Mouse (Mus musculus): ENCODE measurements at regions not wholly inside any gene's neighbourhood (a gene's known extent, or its start where the extent isn't known, plus 50 kb on each side); places are given as distances from the start of the nearest gene placed in this dataset.

DNA sequence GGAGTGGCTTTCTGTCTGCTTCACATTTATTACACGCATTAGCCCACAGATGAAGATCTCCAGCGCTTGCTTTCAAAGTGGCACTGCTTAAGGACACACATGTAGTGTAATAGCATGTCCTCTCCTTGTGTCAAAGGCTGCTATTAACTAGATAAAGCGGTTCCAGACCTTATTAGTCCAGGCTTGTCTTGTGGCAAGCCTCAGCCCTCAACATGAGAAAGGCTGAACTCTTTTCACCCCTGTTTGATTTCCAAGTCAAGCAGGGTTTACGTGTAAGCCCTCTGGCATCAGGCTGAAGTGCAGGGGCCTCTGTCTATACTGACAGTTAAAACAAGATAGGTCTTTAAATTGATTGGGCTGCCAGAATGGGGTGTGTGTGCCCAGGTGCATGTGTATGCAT, 403.7 kb upstream of the Adamts16 start:
- H3K36me3 ChIP-seq (replicated peaks), result no peaks in the 10 kb centered on the region
- no peak overlapping the region for H3K27ac ChIP-seq
- H3K4me1 ChIP-seq, result peaks cover 13% of the 10 kb centered on the region
- H3K27me3 ChIP-seq, result peaks cover 28% of the 10 kb centered on the region
- H3K4me3 ChIP-seq (replicated peaks), result no peak overlapping the region
- no peak overlapping the region for H3K4me2 ChIP-seq
- ATAC-seq (ENCODE audit: low FRiP score), result no peak
- H3K9me3 ChIP-seq, result no peaks in the 10 kb centered on the region
- WGBS, result 87% methylated on average over 4 of the region's 4 CpGs
- H3K9ac ChIP-seq, result no peak overlapping the region

DNA sequence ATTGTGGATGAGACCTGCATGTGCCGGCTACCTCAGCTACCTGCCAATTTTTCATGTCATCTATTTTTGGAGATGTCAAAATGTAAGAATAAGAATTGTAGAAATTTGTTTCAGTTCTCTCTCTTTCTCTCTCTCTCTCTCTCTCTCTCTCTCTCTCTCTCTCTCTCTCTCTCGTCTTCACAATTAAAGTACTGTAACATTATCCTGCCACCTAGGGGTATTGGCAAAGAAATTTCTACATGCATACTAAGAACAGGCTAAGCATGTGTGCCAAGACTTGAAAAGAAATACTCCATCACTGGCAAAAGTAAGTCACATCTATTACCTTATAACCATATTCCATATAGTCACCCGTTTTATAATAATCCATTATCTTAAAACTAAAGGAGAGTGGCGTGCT, 398.2 kb upstream of the Adamts16 start:
- H3K27ac ChIP-seq, result no peak overlapping the region
- no peaks in the 10 kb centered on the region for H3K9me3 ChIP-seq
- H3K27me3 ChIP-seq, result peaks cover 6% of the 10 kb centered on the region; the same call in 1 of the 2 replicates
- no peaks in the 10 kb centered on the region for H3K36me3 ChIP-seq (replicated peaks)
- no peak for ATAC-seq (ENCODE audit: low FRiP score)
- H3K4me3 ChIP-seq (replicated peaks), result no peak overlapping the region
- no peak overlapping the region for H3K4me2 ChIP-seq
- H3K4me1 ChIP-seq, result no peaks in the 10 kb centered on the region
- no peak overlapping the region for H3K9ac ChIP-seq
- WGBS, result 72% methylated on average over 4 of the region's 4 CpGs

DNA sequence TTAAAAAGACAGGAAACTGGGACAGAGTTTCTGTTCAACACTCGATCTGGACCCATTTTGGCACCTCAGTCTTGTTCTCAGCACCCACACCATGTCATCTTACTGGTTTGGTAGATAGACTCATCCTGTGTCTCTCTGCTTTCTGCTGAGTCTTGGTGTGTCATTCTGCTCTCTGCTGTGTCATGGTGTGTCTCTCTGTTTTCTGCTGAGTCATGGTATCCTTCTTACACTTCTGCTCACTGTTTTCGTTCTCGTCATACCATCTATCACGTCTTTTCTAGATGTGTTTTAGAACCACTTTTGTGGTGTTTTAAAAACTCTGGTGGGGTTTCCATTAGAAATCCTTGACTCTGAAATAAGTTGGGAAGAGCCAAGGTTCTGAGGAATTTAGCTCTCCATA, 393.7 kb upstream of the Adamts16 start:
- no peak for ATAC-seq (ENCODE audit: low FRiP score)
- Histone ChIP-seq H3K36me3 (replicated peaks) (no peaks in the 10 kb centered on the region), H3K27ac (no peak overlapping the region), H3K9me3 (no peaks in the 10 kb centered on the region), H3K4me3 (replicated peaks) (no peak overlapping the region), H3K27me3 (no peaks in the 10 kb centered on the region), H3K4me1 (no peaks in the 10 kb centered on the region), H3K9ac (no peak overlapping the region), H3K4me2 (no peak overlapping the region)
- WGBS, result 89% methylated on average over 4 of the region's 4 CpGs

DNA sequence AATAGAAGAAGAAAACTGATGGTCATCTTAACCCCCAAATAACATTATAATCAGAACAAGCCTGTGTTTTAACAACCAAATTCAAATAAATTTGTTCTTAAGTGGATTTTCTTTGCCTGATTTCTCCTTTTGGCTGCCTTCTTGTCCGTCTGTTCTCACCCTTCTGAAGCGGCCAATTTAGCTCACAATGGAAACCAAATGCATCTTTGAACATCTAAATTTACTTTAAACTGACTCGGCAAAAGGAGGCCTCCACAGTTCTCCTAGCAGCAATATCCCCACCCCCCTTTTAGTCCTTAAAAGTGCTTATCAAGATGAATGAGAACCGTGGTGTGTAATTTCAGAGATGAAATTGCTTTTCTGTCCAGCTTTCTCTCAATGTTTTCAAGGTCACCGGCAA, 389.6 kb upstream of the Adamts16 start:
- H3K9ac ChIP-seq, result no peak overlapping the region
- no peaks in the 10 kb centered on the region for H3K27me3 ChIP-seq
- H3K36me3 ChIP-seq (replicated peaks), result no peaks in the 10 kb centered on the region
- no peaks in the 10 kb centered on the region for H3K9me3 ChIP-seq
- H3K27ac ChIP-seq, result no peak overlapping the region
- ATAC-seq (ENCODE audit: low FRiP score), result no peak
- H3K4me2 ChIP-seq, result no peak overlapping the region
- no peak overlapping the region for H3K4me3 ChIP-seq (replicated peaks)
- H3K4me1 ChIP-seq, result no peaks in the 10 kb centered on the region
- 71% methylated on average over 5 of the region's 5 CpGs for WGBS

DNA sequence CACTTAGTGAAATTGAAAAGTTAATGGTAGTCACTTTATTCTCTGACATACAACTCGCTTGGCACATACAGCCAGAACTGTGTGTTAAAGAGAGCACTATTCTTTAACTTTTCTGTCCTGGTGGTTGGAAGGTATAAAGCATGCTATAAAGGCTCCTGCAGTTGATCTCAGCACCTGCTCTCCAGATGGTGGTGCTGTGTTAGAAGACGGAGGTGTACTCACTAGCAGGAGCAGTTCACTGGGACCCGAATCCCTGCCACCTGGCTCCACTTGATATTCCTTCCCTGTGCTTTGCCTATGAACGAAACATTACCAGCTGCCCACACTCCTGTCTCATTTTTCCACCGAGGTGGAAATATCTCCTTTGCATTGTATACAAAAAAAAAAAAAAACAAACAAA, 373.2 kb upstream of the Adamts16 start:
- H3K4me2 ChIP-seq, result no peak overlapping the region
- H3K9ac ChIP-seq, result no peak overlapping the region
- ATAC-seq (ENCODE audit: low FRiP score), result no peak
- no peak overlapping the region for H3K4me3 ChIP-seq (replicated peaks)
- peaks cover 8% of the 10 kb centered on the region; the same call in 1 of the 2 replicates for H3K27me3 ChIP-seq
- no peaks in the 10 kb centered on the region for H3K36me3 ChIP-seq (replicated peaks)
- WGBS, result 54% methylated on average over 5 of the region's 5 CpGs
- no peak overlapping the region for H3K27ac ChIP-seq
- no peaks in the 10 kb centered on the region for H3K9me3 ChIP-seq
- peaks cover 13% of the 10 kb centered on the region for H3K4me1 ChIP-seq

DNA sequence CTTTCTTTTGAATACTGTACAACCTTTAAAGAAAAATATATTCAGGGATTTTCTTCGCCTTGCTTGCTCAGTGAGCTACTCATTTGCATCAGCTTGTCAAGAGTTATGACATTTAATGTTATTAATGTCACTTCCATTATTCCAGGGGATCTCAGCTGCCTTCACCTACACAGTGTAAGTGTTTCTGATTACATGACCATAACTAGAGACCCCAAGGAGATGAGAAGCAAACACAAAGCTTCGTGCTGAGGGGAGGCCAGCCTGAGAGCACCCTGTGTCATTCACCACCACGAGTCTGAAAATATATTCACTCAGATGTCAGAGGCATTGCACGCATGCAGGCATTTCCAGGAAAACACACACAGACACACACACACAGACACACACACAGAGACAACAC, 369.8 kb upstream of the Adamts16 start:
- Histone ChIP-seq H3K4me2 (no peak overlapping the region), H3K27ac (no peak overlapping the region), H3K27me3 (peaks cover 3% of the 10 kb centered on the region; the same call in 1 of the 2 replicates), H3K4me1 (peaks cover 13% of the 10 kb centered on the region), H3K4me3 (replicated peaks) (no peak overlapping the region), H3K9me3 (no peaks in the 10 kb centered on the region), H3K36me3 (replicated peaks) (no peaks in the 10 kb centered on the region), H3K9ac (no peak overlapping the region)
- ATAC-seq (ENCODE audit: low FRiP score), result 0 out of 2 replicates have a peak, but pooled peaks have one; percentile 30
- WGBS, result 56% methylated on average over 4 of the region's 4 CpGs

DNA sequence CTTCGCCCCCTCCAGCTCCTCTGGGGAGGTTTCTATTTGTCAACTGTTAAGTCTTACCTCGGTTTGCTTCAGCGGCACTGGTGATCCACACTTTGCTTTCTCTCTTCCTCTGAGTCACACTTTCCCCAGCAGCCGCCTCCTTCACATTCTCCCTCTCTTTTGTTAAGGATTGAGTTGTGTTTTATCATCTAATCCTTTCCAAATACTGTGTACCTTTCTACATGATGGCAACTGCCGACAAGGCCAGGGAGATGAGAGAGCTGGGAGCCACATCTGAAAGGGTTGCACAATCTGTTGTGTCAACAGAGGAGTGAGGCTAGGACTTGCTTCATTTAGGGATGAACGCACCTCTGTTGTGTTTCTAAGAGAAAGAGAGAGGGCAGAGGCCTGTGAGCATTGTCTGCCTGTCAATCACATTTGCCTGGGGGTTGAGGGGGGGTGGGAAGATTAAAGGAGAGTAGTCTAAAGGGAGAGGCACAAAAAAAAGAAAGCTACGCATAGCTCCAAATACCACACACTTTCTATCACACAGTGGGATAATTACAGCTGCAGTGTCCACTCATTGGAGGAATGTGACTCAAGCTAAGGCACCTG, 369.1 kb upstream of the Adamts16 start:
- no peak for ATAC-seq (ENCODE audit: low FRiP score)
- H3K9ac ChIP-seq, result no peak overlapping the region
- H3K27ac ChIP-seq, result no peak overlapping the region
- H3K9me3 ChIP-seq, result no peaks in the 10 kb centered on the region
- 11% methylated on average over 7 of the region's 7 CpGs for WGBS
- H3K4me1 ChIP-seq, result peaks cover 16% of the 10 kb centered on the region
- no peak overlapping the region for H3K4me2 ChIP-seq
- H3K27me3 ChIP-seq, result peaks cover 3% of the 10 kb centered on the region; the same call in 1 of the 2 replicates
- H3K36me3 ChIP-seq (replicated peaks), result no peaks in the 10 kb centered on the region
- no peak overlapping the region for H3K4me3 ChIP-seq (replicated peaks)

DNA sequence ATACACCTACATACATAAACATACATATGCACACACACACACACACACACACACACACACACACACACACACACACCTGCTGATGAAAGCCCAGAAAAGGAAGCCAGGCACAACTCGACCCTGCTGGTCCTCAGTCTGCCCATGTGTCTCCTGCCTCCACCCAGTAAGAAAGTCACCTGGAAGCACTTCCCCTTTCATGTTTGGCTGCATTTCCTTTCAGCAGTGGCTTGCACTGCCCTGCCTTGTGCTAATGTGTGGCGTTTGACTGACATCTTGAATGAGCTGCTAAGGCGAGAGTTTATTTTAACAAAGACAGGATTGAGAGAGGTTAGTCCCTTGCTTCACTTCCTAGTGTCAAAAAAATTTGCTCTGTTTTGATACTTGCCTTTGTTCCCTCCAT, 364.1 kb upstream of the Adamts16 start:
- Histone ChIP-seq H3K36me3 (replicated peaks) (no peaks in the 10 kb centered on the region), H3K4me2 (no peak overlapping the region), H3K4me3 (replicated peaks) (no peak overlapping the region), H3K27me3 (0 out of 2 replicates have a peak, but pooled peaks cover 3% of the 10 kb centered on the region), H3K9ac (no peak overlapping the region), H3K9me3 (no peaks in the 10 kb centered on the region), H3K4me1 (peaks cover 9% of the 10 kb centered on the region), H3K27ac (no peak overlapping the region)
- 42% methylated on average over 3 of the region's 3 CpGs for WGBS
- ATAC-seq (ENCODE audit: low FRiP score), result no peak

DNA sequence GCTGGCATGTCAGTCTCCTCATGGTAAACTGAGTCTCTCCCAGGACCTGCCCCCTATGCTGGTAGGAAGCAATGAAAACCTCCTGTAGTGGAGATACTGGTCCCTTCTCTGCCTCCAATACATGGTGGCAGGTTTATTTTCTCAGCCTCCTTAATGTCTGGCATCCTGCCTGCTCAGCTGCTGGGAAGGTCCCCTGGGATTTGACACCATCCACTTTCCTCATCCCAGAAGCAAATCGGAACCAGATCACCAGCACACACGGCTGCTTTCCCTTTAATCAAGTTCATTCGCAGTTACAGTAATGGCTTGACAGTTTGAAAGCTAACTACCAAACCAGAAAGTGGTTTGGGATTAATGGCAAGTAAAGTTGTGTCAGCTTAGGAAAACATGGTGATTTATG, 359.0 kb upstream of the Adamts16 start:
- Histone ChIP-seq H3K9me3 (no peaks in the 10 kb centered on the region), H3K4me2 (no peak overlapping the region), H3K9ac (no peak overlapping the region), H3K27ac (no peak overlapping the region), H3K36me3 (replicated peaks) (no peaks in the 10 kb centered on the region), H3K27me3 (no peaks in the 10 kb centered on the region), H3K4me1 (peaks cover under 1% of the 10 kb centered on the region; the same call in 1 of the 2 replicates), H3K4me3 (replicated peaks) (no peak overlapping the region)
- ATAC-seq (ENCODE audit: low FRiP score), result no peak
- WGBS, result 68% methylated on average over 3 of the region's 3 CpGs

DNA sequence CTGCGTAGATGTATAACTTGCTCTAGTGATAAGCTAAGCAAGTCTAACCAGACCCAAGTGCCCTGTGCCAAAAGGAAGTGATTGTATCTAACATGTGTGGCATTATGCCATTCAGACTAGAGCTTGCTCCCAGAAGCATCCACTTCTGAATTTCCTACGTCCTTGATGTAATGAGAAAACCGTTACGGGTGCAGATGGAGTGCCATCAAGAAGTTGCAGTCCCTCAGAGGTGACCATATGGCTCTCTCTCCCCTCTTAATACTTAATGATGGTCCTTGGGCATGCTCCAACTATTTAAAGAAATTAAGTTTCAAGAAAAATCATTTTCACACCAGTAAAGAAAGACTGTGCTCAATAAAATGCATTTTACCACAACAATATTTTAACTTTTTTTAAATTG, 354.1 kb upstream of the Adamts16 start:
- Histone ChIP-seq H3K36me3 (replicated peaks) (no peaks in the 10 kb centered on the region), H3K4me3 (replicated peaks) (no peak overlapping the region), H3K27me3 (no peaks in the 10 kb centered on the region), H3K4me1 (no peaks in the 10 kb centered on the region; the same call in 1 of the 2 replicates), H3K27ac (no peak overlapping the region), H3K9ac (no peak overlapping the region), H3K9me3 (no peaks in the 10 kb centered on the region), H3K4me2 (no peak overlapping the region)
- no peak for ATAC-seq (ENCODE audit: low FRiP score)
- WGBS, result 88% methylated on average over 4 of the region's 4 CpGs

DNA sequence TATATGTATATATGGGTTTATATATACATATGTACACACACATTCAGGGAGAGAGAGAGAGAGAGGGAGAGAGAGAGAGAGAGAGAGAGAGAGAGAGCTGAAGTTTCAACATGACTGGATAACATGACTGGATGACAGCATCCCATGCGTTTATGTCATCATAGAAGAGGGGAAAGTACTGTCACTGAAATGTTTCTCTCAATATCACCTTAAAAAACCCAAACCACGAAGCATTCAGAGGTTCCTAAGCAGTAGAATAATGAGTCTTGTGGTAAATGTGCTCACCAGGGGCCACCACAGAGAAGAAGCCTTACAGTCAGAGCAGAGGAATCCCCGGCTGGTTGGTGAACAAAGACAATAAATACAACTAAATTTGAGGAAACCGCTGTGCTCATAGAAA, 342.9 kb upstream of the Adamts16 start:
- H3K4me3 ChIP-seq (replicated peaks), result no peak overlapping the region
- no peaks in the 10 kb centered on the region for H3K9me3 ChIP-seq
- no peak overlapping the region for H3K9ac ChIP-seq
- no peak overlapping the region for H3K4me2 ChIP-seq
- H3K27ac ChIP-seq, result no peak overlapping the region
- no peaks in the 10 kb centered on the region for H3K4me1 ChIP-seq
- no peak for ATAC-seq (ENCODE audit: low FRiP score)
- WGBS, result 75% methylated on average over 4 of the region's 4 CpGs
- no peaks in the 10 kb centered on the region for H3K36me3 ChIP-seq (replicated peaks)
- 0 out of 2 replicates have a peak, but pooled peaks cover 6% of the 10 kb centered on the region for H3K27me3 ChIP-seq

DNA sequence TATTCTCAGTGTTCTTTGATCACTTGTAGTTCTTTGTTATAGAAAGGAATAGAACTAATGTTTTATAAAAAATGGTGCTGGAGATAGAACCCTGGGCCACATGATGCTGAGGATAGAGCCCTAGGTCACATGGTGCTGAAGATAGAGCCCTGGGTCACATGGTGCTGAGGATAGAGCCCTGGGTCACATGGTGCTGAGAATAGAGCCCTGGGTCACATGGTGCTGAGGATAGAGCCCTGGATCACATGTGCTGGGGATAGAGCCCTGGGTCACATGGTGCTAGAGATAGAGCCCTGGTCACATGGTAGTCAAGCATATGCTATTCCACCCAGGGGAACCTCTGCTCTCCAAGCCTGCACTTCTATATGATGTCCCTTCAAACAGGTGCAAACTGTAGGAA, 337.5 kb upstream of the Adamts16 start:
- H3K4me1 ChIP-seq, result no peaks in the 10 kb centered on the region
- H3K4me3 ChIP-seq (replicated peaks), result no peak overlapping the region
- no peaks in the 10 kb centered on the region for H3K36me3 ChIP-seq (replicated peaks)
- no peak for ATAC-seq (ENCODE audit: low FRiP score)
- H3K4me2 ChIP-seq, result no peak overlapping the region
- no peak overlapping the region for H3K27ac ChIP-seq
- no peaks in the 10 kb centered on the region for H3K9me3 ChIP-seq
- 0 out of 2 replicates have a peak, but pooled peaks cover 6% of the 10 kb centered on the region for H3K27me3 ChIP-seq
- no peak overlapping the region for H3K9ac ChIP-seq

DNA sequence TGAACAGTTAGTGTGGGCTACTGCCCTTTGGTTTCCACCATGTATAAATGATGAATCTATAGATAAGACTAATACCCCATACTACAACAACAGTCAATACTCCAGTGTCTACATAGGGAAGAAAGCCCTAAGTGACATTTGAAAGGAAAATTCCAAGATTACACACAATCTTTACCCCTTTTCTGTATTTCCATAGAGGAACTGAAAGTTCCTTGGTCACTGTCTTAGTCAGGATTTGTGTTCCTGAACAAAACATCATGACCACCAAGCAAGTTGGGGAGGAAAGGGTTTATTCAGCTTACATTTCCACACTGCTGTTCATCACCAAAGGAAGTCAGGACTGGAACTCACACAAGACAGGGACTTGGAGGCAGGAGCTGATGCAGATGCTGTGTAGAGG, 332.7 kb upstream of the Adamts16 start:
- Histone ChIP-seq H3K27me3 (0 out of 2 replicates have a peak, but pooled peaks cover 7% of the 10 kb centered on the region), H3K27ac (no peak overlapping the region), H3K9me3 (no peaks in the 10 kb centered on the region), H3K9ac (no peak overlapping the region), H3K4me3 (replicated peaks) (no peak overlapping the region), H3K4me1 (no peaks in the 10 kb centered on the region), H3K4me2 (no peak overlapping the region), H3K36me3 (replicated peaks) (no peaks in the 10 kb centered on the region)
- no peak for ATAC-seq (ENCODE audit: low FRiP score)

Measured in forebrain, embryonic 12.5 days (tissue).